Mouse (Mus musculus) hindbrain, embryonic 12.5 days (tissue): ENCODE measurements around the gene Gpr25. TPM values are rescaled to one million over a fixed set of nuclear protein-coding genes. Genes with fewer than 3 reads are reported as not detected.

Experiments used
- ATAC-seq: fragments of 200-750 bp; cut with Nextera tagmentation; 2 replicates; pipeline ENCODE4 v1.8.0; 2017; ENCODE audit warnings: moderate TSS enrichment; ENCODE audit not compliant: low FRiP score
- H3K27ac ChIP-seq: fragments of 300-500 bp; sonication (generic); 2 replicates; pipeline ENCODE4 v1.5.1; 2016; ENCODE audit warnings: mild to moderate bottlenecking
- H3K27me3 ChIP-seq: fragments of 300-500 bp; sonication (generic); 2 replicates; pipeline ENCODE4 v1.6.1; 2016; ENCODE audit warnings: mild to moderate bottlenecking
- H3K36me3 ChIP-seq: fragments of 300-500 bp; sonication (generic); 2 replicates; pipeline ENCODE4 v1.6.1; 2016; ENCODE audit warnings: mild to moderate bottlenecking
- H3K4me1 ChIP-seq: fragments of 300-500 bp; sonication (generic); 2 replicates; pipeline ENCODE4 v1.6.1; 2016
- H3K4me2 ChIP-seq: fragments of 300-500 bp; sonication (generic); replicated peaks from 2 replicates; pipeline ENCODE4 v1.6.1; 2016; ENCODE audit warnings: mild to moderate bottlenecking
- H3K4me3 ChIP-seq: fragments of 300-500 bp; sonication (generic); 2 replicates; pipeline ENCODE4 v1.5.1; 2016; ENCODE audit warnings: mild to moderate bottlenecking
- H3K9ac ChIP-seq: fragments of 300-500 bp; sonication (generic); 2 replicates; pipeline ENCODE4 v1.6.1; 2016; ENCODE audit warnings: mild to moderate bottlenecking, moderate library complexity
- H3K9me3 ChIP-seq: fragments of 300-500 bp; sonication (generic); replicated peaks from 2 replicates; pipeline ENCODE4 v1.6.1; 2016; ENCODE audit warnings: mild to moderate bottlenecking
- WGBS: fragments of 180-500 bp; shearing (Covaris S2); methylation state at CpG from one replicate; pipeline ENCODE4 v1.1.7; 2016; 5-methylcytosine and 5-hydroxymethylcytosine counted together
- polyA plus RNA-seq: library from polyadenylated mRNA; unstranded; fragments of >200 nt; fragmentation: Nextera tagmentation; extraction: Ambion mirVana; gene quantifications from 2 replicates; pipeline ENCODE4 v1.2.1, GENCODE M21; 2016

Gpr25 gene
- polyA plus RNA-seq: not detected in 2 replicates

DNA sequence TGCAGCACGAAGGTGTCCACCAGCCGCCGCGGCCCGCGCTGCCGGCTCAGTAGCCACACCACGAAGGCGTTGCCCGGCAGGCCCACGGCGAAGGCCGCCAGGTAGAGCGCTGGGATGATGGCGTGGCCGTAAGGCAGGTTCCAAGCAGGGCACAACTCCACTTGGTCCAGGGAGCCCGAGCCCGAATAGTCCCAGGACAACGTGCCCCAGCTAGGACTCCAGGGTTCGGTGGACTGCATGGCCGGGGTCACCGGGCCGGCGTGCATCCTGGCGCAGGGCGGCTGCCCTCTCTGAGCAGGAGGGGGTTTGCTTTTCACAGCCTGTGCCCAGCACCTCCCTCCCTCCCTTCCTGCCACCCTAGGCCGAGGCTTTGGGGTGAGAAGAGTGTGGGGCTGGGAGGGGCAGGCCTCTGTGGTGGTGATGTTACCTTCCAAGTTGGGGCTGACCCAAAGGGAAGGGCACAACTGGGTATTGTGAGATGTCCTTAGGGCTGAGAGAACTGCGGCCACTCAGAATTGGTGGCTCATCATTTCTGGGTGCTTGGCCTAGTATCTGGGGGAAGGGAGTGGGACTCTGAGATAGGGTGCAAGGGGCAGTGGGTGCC lies at the start of gene Gpr25:
Gene Gpr25, minus strand, starts transcription at position 239 of the 604 bp plus-strand sequence.
- Histone ChIP-seq H3K4me3 (peak within 1 kb of the TSS; percentile 54), H3K36me3 (no peaks in the 10 kb centered on the region), H3K9me3 (no peaks in the 10 kb centered on the region), H3K9ac (peak within 1 kb of the TSS; percentile 67), H3K4me2 (peak within 1 kb of the TSS; percentile 94), H3K27ac (no peak within 1 kb of the TSS; the same call in 1 of the 2 replicates), H3K4me1 (peaks cover 16% of the 10 kb centered on the region), H3K27me3 (peaks cover 60% of the 10 kb centered on the region)
- WGBS: 8% methylated on average over 28 of the region's 28 CpGs
- peak; percentile 29; the same call in 1 of the 2 replicates for ATAC-seq

DNA sequence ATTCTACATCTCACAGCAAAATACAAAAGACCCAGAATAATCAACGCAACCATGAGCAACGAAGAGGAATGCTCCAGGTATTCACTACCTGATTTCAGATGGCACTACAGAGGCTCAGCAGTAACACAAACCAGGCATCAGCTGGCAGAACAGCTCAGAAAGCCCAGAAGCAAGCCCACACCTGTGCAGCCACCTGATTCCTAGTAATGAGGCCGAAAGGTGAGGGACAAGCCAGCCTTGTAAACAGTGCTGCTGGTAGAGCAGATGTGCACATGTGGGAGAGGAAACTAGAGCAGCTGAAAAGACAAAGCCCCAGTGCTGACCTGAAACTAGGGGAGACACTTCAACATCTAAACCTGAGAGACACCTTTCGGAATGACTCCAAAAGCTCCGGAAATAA lies 48.5 kb upstream of the Gpr25 start:
- Histone ChIP-seq H3K27me3 (no peaks in the 10 kb centered on the region), H3K27ac (no peak overlapping the region), H3K9me3 (no peaks in the 10 kb centered on the region), H3K4me2 (no peak overlapping the region), H3K4me1 (peaks cover 2% of the 10 kb centered on the region; the same call in 1 of the 2 replicates), H3K9ac (no peak overlapping the region), H3K36me3 (no peaks in the 10 kb centered on the region), H3K4me3 (no peak overlapping the region)
- WGBS: 92% methylated on average over 5 of the region's 5 CpGs
- ATAC-seq: no peak

DNA sequence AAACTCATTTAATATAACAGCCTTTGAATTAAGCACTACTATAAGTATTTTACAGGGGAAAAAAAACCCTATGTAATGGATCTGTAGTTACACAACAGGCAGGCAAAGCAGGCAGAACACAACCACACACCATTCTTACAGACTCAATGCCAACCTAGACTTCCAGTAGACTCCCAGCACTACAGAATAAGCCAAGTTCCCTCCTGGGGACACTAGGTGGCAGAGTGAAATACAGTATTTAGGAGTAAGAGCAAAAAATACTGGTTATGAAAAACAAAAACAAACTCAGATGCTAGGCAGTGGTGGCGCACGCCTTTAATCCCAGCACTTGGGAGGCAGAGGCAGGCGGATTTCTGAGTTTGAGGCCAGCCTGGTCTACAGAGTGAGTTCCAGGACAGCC lies 45.8 kb upstream of the Gpr25 start:
- Histone ChIP-seq H3K4me1 (no peaks in the 10 kb centered on the region), H3K4me3 (no peak overlapping the region), H3K9ac (no peak overlapping the region), H3K9me3 (no peaks in the 10 kb centered on the region), H3K4me2 (no peak overlapping the region), H3K27me3 (no peaks in the 10 kb centered on the region), H3K27ac (no peak overlapping the region), H3K36me3 (peaks cover 11% of the 10 kb centered on the region)
- no peak for ATAC-seq
- WGBS: 83% methylated on average over 3 of the region's 3 CpGs

DNA sequence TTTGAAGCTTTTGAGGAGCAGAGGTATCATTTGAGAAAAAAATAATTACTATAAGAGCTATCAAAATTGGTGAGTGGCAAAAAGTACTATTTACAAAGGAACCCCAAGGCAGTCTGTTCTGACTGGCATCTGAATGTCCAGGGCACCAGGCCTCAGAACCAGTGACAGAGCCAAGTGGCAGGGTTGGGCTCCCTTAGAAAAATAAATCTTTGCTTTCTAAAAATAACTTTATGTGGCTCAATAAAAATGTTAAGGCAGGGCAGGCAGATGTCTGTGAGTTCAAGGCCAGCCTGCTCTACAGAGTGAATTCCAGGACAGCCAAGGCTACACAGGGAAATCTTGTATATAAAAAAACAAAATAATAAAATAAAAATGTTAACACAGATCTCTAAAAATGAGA lies 33.3 kb upstream of the Gpr25 start:
- no peaks in the 10 kb centered on the region for H3K4me1 ChIP-seq
- no peak overlapping the region for H3K27ac ChIP-seq
- no peak overlapping the region for H3K4me2 ChIP-seq
- H3K9ac ChIP-seq: no peak overlapping the region
- ATAC-seq: no peak
- H3K4me3 ChIP-seq: no peak overlapping the region
- no peaks in the 10 kb centered on the region for H3K9me3 ChIP-seq
- H3K36me3 ChIP-seq: peaks cover 8% of the 10 kb centered on the region; the same call in 1 of the 2 replicates
- H3K27me3 ChIP-seq: no peaks in the 10 kb centered on the region

DNA sequence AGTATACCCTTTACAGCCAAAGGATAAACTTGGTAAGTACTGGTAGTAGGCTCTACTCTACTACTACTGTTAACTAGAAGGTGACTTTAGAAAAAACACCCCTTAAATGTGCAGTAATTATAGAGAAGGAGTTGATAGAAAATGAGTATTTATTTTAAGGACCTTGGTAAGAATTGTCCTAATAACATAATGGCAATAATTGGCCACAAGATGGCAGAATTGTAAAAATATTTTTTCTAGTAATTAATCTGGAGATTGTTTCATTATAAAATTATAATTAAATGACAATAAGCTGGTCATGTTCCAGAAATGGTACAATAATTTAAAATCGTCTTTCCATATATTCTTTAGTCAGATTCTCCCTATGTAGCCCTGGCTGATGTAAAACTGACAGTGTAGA lies 29.1 kb upstream of the Gpr25 start:
- Histone ChIP-seq H3K27me3 (no peaks in the 10 kb centered on the region), H3K4me2 (no peak overlapping the region), H3K4me3 (no peak overlapping the region), H3K4me1 (no peaks in the 10 kb centered on the region), H3K36me3 (peaks cover 13% of the 10 kb centered on the region), H3K9ac (no peak overlapping the region), H3K9me3 (no peaks in the 10 kb centered on the region), H3K27ac (no peak overlapping the region)
- WGBS: 84% methylated on average over 1 of the region's 1 CpGs
- ATAC-seq: no peak

DNA sequence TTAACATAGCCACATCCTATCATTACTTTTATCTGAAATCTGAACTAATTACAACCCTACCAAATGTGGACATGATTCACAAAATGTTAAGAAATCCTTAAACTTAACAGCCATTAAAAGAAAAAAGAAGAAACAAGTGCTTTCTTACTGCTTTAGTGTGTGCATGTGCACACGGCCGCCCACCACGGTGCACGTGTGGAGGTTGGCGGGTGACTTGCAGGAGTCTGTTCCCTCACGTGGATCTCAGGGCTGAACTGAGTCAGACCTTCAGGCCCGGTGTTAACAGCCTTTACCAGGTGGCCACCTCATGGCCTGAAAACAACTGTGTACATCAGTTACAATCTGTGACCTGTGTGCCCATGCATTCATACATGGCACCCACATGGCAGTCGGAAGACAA lies 16.7 kb upstream of the Gpr25 start:
- Histone ChIP-seq H3K27me3 (no peaks in the 10 kb centered on the region), H3K9me3 (no peaks in the 10 kb centered on the region), H3K9ac (no peak overlapping the region), H3K4me3 (no peak overlapping the region), H3K27ac (no peak overlapping the region), H3K4me1 (no peaks in the 10 kb centered on the region), H3K36me3 (peaks cover 86% of the 10 kb centered on the region), H3K4me2 (no peak overlapping the region)
- 92% methylated on average over 8 of the region's 8 CpGs for WGBS
- ATAC-seq: no peak

DNA sequence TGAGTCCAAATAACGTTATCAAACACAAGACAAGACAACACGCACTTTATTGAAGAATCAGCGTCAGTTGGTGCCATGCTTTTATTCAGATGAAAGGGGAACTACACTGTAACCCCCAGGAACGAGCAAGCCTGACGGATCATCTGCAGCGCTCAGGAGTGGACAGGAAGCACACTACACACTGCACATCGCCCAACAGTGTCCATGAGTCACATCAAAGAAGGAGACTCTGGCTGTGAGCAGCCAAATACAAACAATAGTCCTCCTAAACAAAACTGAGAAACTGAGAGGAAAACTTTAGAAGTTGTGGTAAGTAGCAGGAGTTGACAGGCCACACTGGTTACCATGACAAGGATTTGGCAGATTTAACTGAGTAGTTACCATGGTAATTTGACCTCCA lies 7.6 kb upstream of the Gpr25 start:
- no peak overlapping the region for H3K27ac ChIP-seq
- H3K4me3 ChIP-seq: no peak overlapping the region
- 79% methylated on average over 7 of the region's 7 CpGs for WGBS
- H3K36me3 ChIP-seq: peaks cover 37% of the 10 kb centered on the region
- no peak overlapping the region for H3K4me2 ChIP-seq
- no peak overlapping the region for H3K9ac ChIP-seq
- no peaks in the 10 kb centered on the region for H3K9me3 ChIP-seq
- H3K4me1 ChIP-seq: no peaks in the 10 kb centered on the region
- no peak for ATAC-seq
- no peaks in the 10 kb centered on the region for H3K27me3 ChIP-seq

DNA sequence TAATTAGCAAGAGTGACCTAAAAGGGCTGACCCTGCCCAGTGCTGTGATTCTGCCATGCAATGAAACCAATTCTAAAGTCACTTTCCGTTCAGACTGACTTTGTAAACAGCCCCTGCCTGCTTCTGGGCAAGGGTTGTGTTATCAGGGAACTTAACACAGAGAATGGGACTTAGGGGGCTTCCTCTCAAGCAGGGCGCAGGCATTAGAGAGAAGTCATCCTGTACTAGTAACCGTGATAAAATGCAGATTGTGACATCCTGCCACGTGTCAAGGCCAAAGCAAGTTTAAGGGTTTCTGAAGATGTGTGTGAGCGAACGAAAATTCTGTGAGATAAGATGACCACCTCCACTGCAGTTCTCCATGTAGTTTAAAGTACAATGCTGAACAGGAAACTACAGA lies 5.5 kb upstream of the Gpr25 start:
- no peak overlapping the region for H3K4me3 ChIP-seq
- 77% methylated on average over 6 of the region's 6 CpGs for WGBS
- no peak for ATAC-seq
- peaks cover 16% of the 10 kb centered on the region for H3K27me3 ChIP-seq
- H3K27ac ChIP-seq: no peak overlapping the region
- no peaks in the 10 kb centered on the region for H3K9me3 ChIP-seq
- peaks cover 16% of the 10 kb centered on the region for H3K36me3 ChIP-seq
- no peak overlapping the region for H3K9ac ChIP-seq
- no peak overlapping the region for H3K4me2 ChIP-seq
- no peaks in the 10 kb centered on the region for H3K4me1 ChIP-seq

DNA sequence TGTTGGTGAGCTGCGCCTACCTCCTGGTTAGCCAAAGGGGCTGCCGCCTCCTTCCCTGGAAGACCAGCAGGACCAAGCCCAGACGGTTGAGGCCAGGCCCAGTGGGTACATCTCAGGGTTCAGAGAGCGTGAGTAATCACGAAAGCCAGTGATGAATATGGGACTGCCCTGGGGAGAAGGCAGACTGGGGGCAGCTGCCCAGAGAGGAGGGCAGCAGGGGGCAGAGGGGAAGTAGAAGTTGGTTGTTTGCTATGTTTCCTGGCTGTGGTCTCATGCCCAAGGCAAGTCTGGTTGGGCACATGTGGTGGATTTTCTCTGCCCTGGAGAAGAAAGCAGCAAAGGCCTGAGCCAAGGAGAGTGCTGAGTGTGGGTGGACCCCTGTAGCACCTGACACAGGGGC lies 2.7 kb upstream of the Gpr25 start:
- Histone ChIP-seq H3K27me3 (peaks cover 44% of the 10 kb centered on the region), H3K27ac (no peak overlapping the region), H3K4me1 (peaks cover 15% of the 10 kb centered on the region), H3K4me3 (no peak overlapping the region), H3K9ac (no peak overlapping the region), H3K9me3 (no peaks in the 10 kb centered on the region), H3K36me3 (0 out of 2 replicates have a peak, but pooled peaks cover 4% of the 10 kb centered on the region), H3K4me2 (no peak overlapping the region)
- WGBS: 67% methylated on average over 5 of the region's 5 CpGs
- no peak for ATAC-seq

DNA sequence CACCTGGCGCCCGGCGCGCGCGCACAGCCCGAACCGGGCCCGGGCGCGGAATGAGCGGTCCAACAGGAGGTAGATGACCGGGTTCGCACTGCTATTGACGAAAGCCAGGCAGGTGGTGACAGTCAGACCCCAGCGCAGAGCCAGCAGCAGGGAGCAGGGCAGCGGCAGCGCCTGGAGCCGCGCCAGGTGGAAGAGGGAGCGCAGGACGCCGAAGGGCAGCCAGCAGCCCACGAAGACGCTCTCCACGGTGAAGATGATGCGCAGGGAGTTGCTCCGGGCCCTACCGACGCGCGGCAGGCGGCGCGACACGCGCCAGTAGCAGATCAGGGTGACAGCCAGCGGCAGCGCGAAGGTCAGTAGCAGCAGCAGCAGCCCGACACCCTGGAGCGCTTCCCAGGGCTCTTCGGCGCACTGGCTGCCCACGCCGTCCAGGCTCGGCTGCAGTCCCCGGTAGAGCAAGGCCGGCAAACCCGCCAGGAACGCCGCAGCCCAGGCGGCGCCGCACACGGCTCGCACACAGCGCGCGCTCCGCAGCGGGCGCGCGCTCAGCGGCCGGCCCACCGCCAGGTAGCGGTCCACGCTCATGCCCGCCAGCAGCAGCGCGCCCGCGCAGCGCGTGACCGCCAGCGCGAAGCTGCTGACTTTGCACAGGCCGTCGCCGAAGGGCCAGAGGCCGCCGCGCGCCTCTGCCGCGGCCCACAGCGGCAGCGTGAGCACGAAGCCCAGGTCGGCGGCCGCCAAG lies 609 bp downstream of the Gpr25 start:
- Histone ChIP-seq H3K9me3 (no peaks in the 10 kb centered on the region), H3K36me3 (no peaks in the 10 kb centered on the region), H3K4me3 (peak overlapping the region; percentile 54), H3K27me3 (peaks cover 60% of the 10 kb centered on the region), H3K4me1 (peaks cover 19% of the 10 kb centered on the region), H3K4me2 (peak overlapping the region; percentile 94), H3K9ac (peak overlapping the region; percentile 67), H3K27ac (no peak overlapping the region; the same call in 1 of the 2 replicates)
- peak; percentile 82 for ATAC-seq
- 1% methylated on average over 81 of the region's 95 CpGs for WGBS

DNA sequence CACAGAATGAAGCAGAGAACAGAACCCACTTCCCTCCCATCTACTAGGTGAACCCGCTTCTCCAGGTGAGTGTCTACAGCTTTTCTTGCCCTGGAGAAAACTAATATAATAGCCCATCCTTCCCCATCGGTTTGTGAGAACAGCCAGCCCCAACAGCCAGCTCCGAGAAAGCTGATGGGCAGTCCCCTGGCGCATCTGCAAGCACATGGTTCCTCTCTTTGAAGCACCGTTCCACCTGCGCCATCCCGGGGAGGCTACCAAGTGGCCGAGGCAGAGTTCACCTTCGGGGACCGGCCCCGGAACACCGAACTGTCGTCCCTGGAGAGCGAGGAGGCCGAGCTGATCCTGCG lies 1.2 kb downstream of the Gpr25 start:
- Histone ChIP-seq H3K27ac (no peak overlapping the region), H3K9ac (peak overlapping the region; percentile 67), H3K9me3 (no peaks in the 10 kb centered on the region), H3K27me3 (peaks cover 60% of the 10 kb centered on the region), H3K36me3 (no peaks in the 10 kb centered on the region), H3K4me1 (peaks cover 19% of the 10 kb centered on the region), H3K4me3 (peak overlapping the region; percentile 54), H3K4me2 (peak overlapping the region; percentile 94)
- WGBS: 3% methylated on average over 16 of the region's 16 CpGs
- no peak for ATAC-seq

DNA sequence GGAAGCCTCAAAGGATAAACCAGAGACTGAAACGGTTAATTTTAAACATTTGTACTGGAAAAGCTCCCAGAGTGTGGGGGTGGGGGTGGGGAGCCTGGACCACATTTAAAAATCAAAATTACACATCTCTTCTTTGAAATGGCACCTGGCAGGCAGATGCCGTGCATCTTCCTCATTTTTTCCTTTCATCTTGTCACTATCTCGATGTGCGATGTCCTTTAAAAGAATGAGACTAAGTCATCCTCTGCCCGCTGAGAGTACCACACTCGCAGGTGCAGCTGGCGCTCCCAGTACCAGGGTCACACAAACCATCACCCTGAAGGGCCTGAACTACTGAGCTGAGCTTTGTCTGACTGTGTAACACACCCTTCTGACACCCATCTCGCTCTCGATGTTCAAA lies 2.2 kb downstream of the Gpr25 start:
- H3K27ac ChIP-seq: no peak overlapping the region
- H3K9me3 ChIP-seq: no peaks in the 10 kb centered on the region
- H3K27me3 ChIP-seq: peaks cover 60% of the 10 kb centered on the region
- no peak overlapping the region for H3K4me2 ChIP-seq
- H3K4me3 ChIP-seq: no peak overlapping the region
- ATAC-seq: no peak
- peaks cover 19% of the 10 kb centered on the region for H3K4me1 ChIP-seq
- 74% methylated on average over 9 of the region's 9 CpGs for WGBS
- no peak overlapping the region for H3K9ac ChIP-seq
- H3K36me3 ChIP-seq: no peaks in the 10 kb centered on the region

DNA sequence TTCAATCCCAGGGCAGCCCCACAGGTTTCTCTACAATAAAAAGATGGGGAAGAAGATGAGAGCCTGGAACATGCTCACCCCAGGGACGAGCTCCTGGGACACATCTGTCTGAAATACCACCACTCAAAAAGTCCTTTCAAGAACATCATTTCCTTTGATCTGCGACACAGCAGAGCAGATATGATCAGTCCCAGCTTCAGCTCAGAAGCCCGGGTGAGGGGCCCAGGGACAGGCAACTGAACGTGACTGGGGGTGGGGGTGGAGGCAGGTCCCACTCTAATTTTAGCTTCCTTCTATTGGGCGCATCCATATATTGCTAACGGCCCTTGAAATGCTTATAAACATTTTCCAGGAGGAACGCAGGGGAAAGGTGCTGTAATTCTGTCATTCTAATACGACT lies 5.0 kb downstream of the Gpr25 start:
- peaks cover 39% of the 10 kb centered on the region for H3K27me3 ChIP-seq
- 45% methylated on average over 8 of the region's 8 CpGs for WGBS
- H3K27ac ChIP-seq: no peak overlapping the region
- no peak for ATAC-seq
- H3K4me2 ChIP-seq: no peak overlapping the region
- peaks cover 15% of the 10 kb centered on the region for H3K4me1 ChIP-seq
- H3K36me3 ChIP-seq: no peaks in the 10 kb centered on the region
- H3K9ac ChIP-seq: no peak overlapping the region
- H3K4me3 ChIP-seq: no peak overlapping the region
- H3K9me3 ChIP-seq: no peaks in the 10 kb centered on the region
